Mouse (Mus musculus) megakaryocyte, embryonic 14.5 days (primary cell): ENCODE results near the gene Mtf2.

Experiments
- FLI1 ChIP-seq: IDR thresholded peaks from 2 replicates; pipeline ENCODE4 v1.6.1; 2012; ENCODE audit warnings: low read length, inconsistent platforms, mixed read lengths
- GATA1 ChIP-seq: IDR thresholded peaks from 3 replicates; pipeline ENCODE4 v1.6.1; 2012; ENCODE audit warnings: mixed read lengths, low read length, inconsistent platforms, borderline replicate concordance

GRCm38 (mm10) chr5:108097676-108098075 lies 32.2 kb downstream of the Mtf2 start:
- no peak for TF ChIP-seq FLI1
- no peak for TF ChIP-seq GATA1
